Mouse (Mus musculus): Measurements from ENCODE around the gene Shld2. TPM values are rescaled to one million over a fixed set of nuclear protein-coding genes. Genes with fewer than 3 reads are reported as not detected.

Shld2 gene
- polyA plus RNA-seq, 1 experiment: 4.2 TPM

DNA sequence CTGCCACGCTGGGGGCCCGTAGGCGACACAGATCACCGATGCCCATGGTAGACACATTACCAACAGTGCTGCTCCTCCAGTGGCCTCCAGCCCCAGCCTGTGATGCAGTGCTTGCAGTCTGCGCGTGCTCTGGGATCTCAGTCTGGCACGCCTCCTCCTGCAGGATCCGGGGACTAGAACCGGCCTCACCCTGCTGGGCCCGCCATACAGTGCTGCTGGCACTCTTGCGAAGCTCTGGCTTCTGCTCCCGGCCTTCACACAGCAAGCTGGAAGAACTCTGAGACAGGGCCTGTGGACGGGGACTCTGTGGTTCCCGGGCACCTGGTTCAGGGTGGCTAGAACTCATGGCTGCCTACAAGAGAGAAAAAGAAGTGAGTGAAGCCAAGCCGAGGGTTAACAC lies 114.8 kb downstream of the Shld2 start:
- H3K27ac ChIP-seq (ENCODE audit: control insufficient read depth, insufficient read depth, low read length): no peak overlapping the region
- DNase-seq: no peak
- H3K36me3 ChIP-seq (ENCODE audit: control insufficient read depth, insufficient read depth, low read length): no peaks in the 10 kb centered on the region
- no peak for TF ChIP-seq CTCF (IDR thresholded peaks at IDR 0.05; ENCODE audit: borderline replicate concordance, control insufficient read depth, extremely low read depth, insufficient read depth, low read length, poor library complexity)
- TF ChIP-seq POLR2A (IDR thresholded peaks at IDR 0.05; ENCODE audit: control insufficient read depth, extremely low read depth, insufficient read depth, low read length, poor library complexity): no peak
- peaks cover under 1% of the 10 kb centered on the region; the same call in 1 of the 2 replicates for H3K27me3 ChIP-seq (ENCODE audit: control insufficient read depth, insufficient read depth, low read length)
- 94% methylated on average over 15 of the region's 15 CpGs for WGBS
- no peak overlapping the region for H3K4me3 ChIP-seq (ENCODE audit: control insufficient read depth, insufficient read depth, low read length)
- no peaks in the 10 kb centered on the region for H3K4me1 ChIP-seq (replicated peaks; ENCODE audit: control insufficient read depth, insufficient read depth, low read length)

- no peak for TF ChIP-seq POLR2A (IDR thresholded peaks at IDR 0.05; ENCODE audit: control insufficient read depth, extremely low read depth, insufficient read depth, low read length, poor library complexity)
- no peak for TF ChIP-seq CTCF (IDR thresholded peaks at IDR 0.05; ENCODE audit: borderline replicate concordance, control insufficient read depth, extremely low read depth, insufficient read depth, low read length, poor library complexity)
- H3K27ac ChIP-seq (ENCODE audit: control insufficient read depth, insufficient read depth, low read length): no peak overlapping the region
- H3K36me3 ChIP-seq (ENCODE audit: control insufficient read depth, insufficient read depth, low read length): no peaks in the 10 kb centered on the region
- no peak for DNase-seq
- H3K4me3 ChIP-seq (ENCODE audit: control insufficient read depth, insufficient read depth, low read length): no peak overlapping the region
- H3K4me1 ChIP-seq (replicated peaks; ENCODE audit: control insufficient read depth, insufficient read depth, low read length): no peaks in the 10 kb centered on the region
- WGBS: 73% methylated on average over 4 of the region's 4 CpGs
- no peaks in the 10 kb centered on the region for H3K27me3 ChIP-seq (ENCODE audit: control insufficient read depth, insufficient read depth, low read length)
These were observed 116.4 kb downstream of the Shld2 start for GRCm38 (mm10) chr14:34193879-34194278.

- no peaks in the 10 kb centered on the region for H3K4me1 ChIP-seq (replicated peaks; ENCODE audit: control insufficient read depth, insufficient read depth, low read length)
- H3K4me3 ChIP-seq (ENCODE audit: control insufficient read depth, insufficient read depth, low read length): no peak overlapping the region
- no peaks in the 10 kb centered on the region for H3K36me3 ChIP-seq (ENCODE audit: control insufficient read depth, insufficient read depth, low read length)
- H3K27me3 ChIP-seq (ENCODE audit: control insufficient read depth, insufficient read depth, low read length): no peaks in the 10 kb centered on the region
- no peak for DNase-seq
- WGBS: 65% methylated on average over 7 of the region's 7 CpGs
- H3K27ac ChIP-seq (ENCODE audit: control insufficient read depth, insufficient read depth, low read length): no peak overlapping the region
- no peak for TF ChIP-seq CTCF (IDR thresholded peaks at IDR 0.05; ENCODE audit: borderline replicate concordance, control insufficient read depth, extremely low read depth, insufficient read depth, low read length, poor library complexity)
- no peak for TF ChIP-seq POLR2A (IDR thresholded peaks at IDR 0.05; ENCODE audit: control insufficient read depth, extremely low read depth, insufficient read depth, low read length, poor library complexity)
These were observed 119.9 kb downstream of the Shld2 start for GRCm38 (mm10) chr14:34190361-34190760.

- DNase-seq: peak; percentile 35
- Histone ChIP-seq H3K27me3 (ENCODE audit: control insufficient read depth, insufficient read depth, low read length) (no peaks in the 10 kb centered on the region), H3K4me1 (replicated peaks; ENCODE audit: control insufficient read depth, insufficient read depth, low read length) (no peaks in the 10 kb centered on the region), H3K36me3 (ENCODE audit: control insufficient read depth, insufficient read depth, low read length) (no peaks in the 10 kb centered on the region), H3K27ac (ENCODE audit: control insufficient read depth, insufficient read depth, low read length) (no peak overlapping the region), H3K4me3 (ENCODE audit: control insufficient read depth, insufficient read depth, low read length) (no peak overlapping the region)
- TF ChIP-seq CTCF (IDR thresholded peaks at IDR 0.05; ENCODE audit: borderline replicate concordance, control insufficient read depth, extremely low read depth, insufficient read depth, low read length, poor library complexity) (no peak), POLR2A (IDR thresholded peaks at IDR 0.05; ENCODE audit: control insufficient read depth, extremely low read depth, insufficient read depth, low read length, poor library complexity) (no peak)
- WGBS: 73% methylated on average over 5 of the region's 5 CpGs
These were observed 121.7 kb downstream of the Shld2 start for GRCm38 (mm10) chr14:34188629-34189028.

Other genes with a start within 250 kb of the Shld2 start
- gene Anxa8, start 224.5 kb downstream of the Shld2 start, polyA plus RNA-seq (2012; rRNA removed): 4.9 and 6.2 TPM in 2 replicates
- gene A630023A22Rik, start 207.7 kb downstream of the Shld2 start, polyA plus RNA-seq (2012; rRNA removed): not detected in 2 replicates
- gene Npy4r, start 158.0 kb downstream of the Shld2 start, polyA plus RNA-seq (2012; rRNA removed): 0.06 and 0.11 TPM in 2 replicates
- 0.05 and 0.08 TPM in 2 replicates for gene Gprin2, start 108.8 kb downstream of the Shld2 start, polyA plus RNA-seq (2012; rRNA removed)
- gene Syt15, start 90.9 kb downstream of the Shld2 start, polyA plus RNA-seq (2012; rRNA removed): 1.3 and 1.5 TPM in 2 replicates
- gene Glud1, start 234 bp upstream of the Shld2 start, polyA plus RNA-seq (2012; rRNA removed): 51.8 and 66.1 TPM in 2 replicates
- gene Fam25c, start 44.9 kb upstream of the Shld2 start, polyA plus RNA-seq (2012; rRNA removed): 1.8 and 2.2 TPM in 2 replicates
- gene Sncg, start 64.3 kb upstream of the Shld2 start, polyA plus RNA-seq (2012; rRNA removed): 5.2 and 10.2 TPM in 2 replicates
- gene Mmrn2, start 65.0 kb upstream of the Shld2 start, polyA plus RNA-seq (2012; rRNA removed): 3.9 and 4.0 TPM in 2 replicates
- 2.0 and 3.1 TPM in 2 replicates for gene Bmpr1a, start 192.8 kb upstream of the Shld2 start, polyA plus RNA-seq (2012; rRNA removed)
- gene 9230112D13Rik, start 212.3 kb upstream of the Shld2 start, polyA plus RNA-seq (2012; rRNA removed): not detected in 2 replicates